Mouse (Mus musculus): Measurements from ENCODE around the gene Cacna1a. TPM values are rescaled to one million over a fixed set of nuclear protein-coding genes. Genes with fewer than 3 reads are reported as not detected.
A peak's percentile ranks its signal among the peaks of the same experiment; 100 is the strongest.

Gene Cacna1a
- polyA plus RNA-seq, 1 experiment from 2014 or later: 20.0 TPM

GRCm38 (mm10) chr8:84439813-84440212, 51.6 kb downstream of the Cacna1a start:
- Histone ChIP-seq H3K27me3 (ENCODE audit: control insufficient read depth, insufficient read depth, low read depth, low read length) (no peaks in the 10 kb centered on the region), H3K4me2 (ENCODE audit: low read length) (no peak overlapping the region), H3K4me3 (ENCODE audit: low read depth, low read length) (no peak overlapping the region), H3K4me1 (ENCODE audit: control insufficient read depth, insufficient read depth, low read length) (no peaks in the 10 kb centered on the region), H3K9me3 (replicated peaks; ENCODE audit: control insufficient read depth, low read length, poor library complexity, severe bottlenecking) (no peaks in the 10 kb centered on the region), H3K36me3 (ENCODE audit: control insufficient read depth, insufficient read depth, low read length) (no peaks in the 10 kb centered on the region; the same call in 1 of the 2 replicates), H3K9ac (ENCODE audit: low read depth, low read length) (no peak overlapping the region), H3K27ac (ENCODE audit: low read length) (no peak overlapping the region)
- WGBS: 84% methylated on average over 7 of the region's 7 CpGs
- no peak; the same call in 1 of the 2 replicates for ATAC-seq

- peak; percentile 30; the same call in 1 of the 2 replicates for ATAC-seq
- Histone ChIP-seq H3K9me3 (replicated peaks; ENCODE audit: control insufficient read depth, low read length, poor library complexity, severe bottlenecking) (no peaks in the 10 kb centered on the region), H3K27me3 (ENCODE audit: control insufficient read depth, insufficient read depth, low read depth, low read length) (no peaks in the 10 kb centered on the region), H3K9ac (ENCODE audit: low read depth, low read length) (no peak overlapping the region), H3K36me3 (ENCODE audit: control insufficient read depth, insufficient read depth, low read length) (peaks cover 3% of the 10 kb centered on the region; the same call in 1 of the 2 replicates), H3K4me1 (ENCODE audit: control insufficient read depth, insufficient read depth, low read length) (no peaks in the 10 kb centered on the region), H3K4me2 (ENCODE audit: low read length) (no peak overlapping the region), H3K4me3 (ENCODE audit: low read depth, low read length) (no peak overlapping the region), H3K27ac (ENCODE audit: low read length) (no peak overlapping the region)
- 18% methylated on average over 1 of the region's 1 CpGs for WGBS
Observed at GRCm38 (mm10) chr8:84442043-84442442, 53.8 kb downstream of the Cacna1a start.

DNA sequence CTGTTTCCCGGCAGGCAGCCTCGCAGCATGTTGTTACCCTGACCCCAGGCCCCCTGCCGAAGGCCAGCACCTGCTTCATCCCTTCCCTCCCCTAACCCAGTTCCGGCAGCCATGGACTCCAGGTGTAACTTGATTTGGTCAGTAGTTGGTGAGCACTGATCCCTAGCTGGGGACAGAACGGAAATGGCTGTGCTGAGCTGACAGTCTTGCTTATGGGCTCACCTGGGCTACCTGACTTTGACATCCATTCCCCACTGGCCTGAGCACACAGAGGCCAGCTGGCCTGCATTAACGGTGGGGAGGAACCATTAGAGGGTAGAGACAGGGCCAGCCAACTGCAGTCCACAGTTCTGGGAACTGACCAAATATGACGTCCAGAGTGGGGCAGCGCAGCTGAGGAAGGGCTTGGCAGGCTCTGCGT, 58.3 kb downstream of the Cacna1a start:
- H3K9me3 ChIP-seq (replicated peaks; ENCODE audit: control insufficient read depth, low read length, poor library complexity, severe bottlenecking): no peaks in the 10 kb centered on the region
- no peak overlapping the region for H3K4me2 ChIP-seq (ENCODE audit: low read length)
- no peak overlapping the region for H3K4me3 ChIP-seq (ENCODE audit: low read depth, low read length)
- no peaks in the 10 kb centered on the region for H3K27me3 ChIP-seq (ENCODE audit: control insufficient read depth, insufficient read depth, low read depth, low read length)
- ATAC-seq: no peak
- no peak overlapping the region for H3K9ac ChIP-seq (ENCODE audit: low read depth, low read length)
- no peak overlapping the region for H3K27ac ChIP-seq (ENCODE audit: low read length)
- 91% methylated on average over 9 of the region's 9 CpGs for WGBS
- H3K4me1 ChIP-seq (ENCODE audit: control insufficient read depth, insufficient read depth, low read length): no peaks in the 10 kb centered on the region
- peaks cover 5% of the 10 kb centered on the region; the same call in 1 of the 2 replicates for H3K36me3 ChIP-seq (ENCODE audit: control insufficient read depth, insufficient read depth, low read length)

- no peak overlapping the region for H3K4me3 ChIP-seq (ENCODE audit: low read depth, low read length)
- no peak for ATAC-seq
- no peaks in the 10 kb centered on the region for H3K27me3 ChIP-seq (ENCODE audit: control insufficient read depth, insufficient read depth, low read depth, low read length)
- H3K27ac ChIP-seq (ENCODE audit: low read length): no peak overlapping the region
- WGBS: 43% methylated on average over 6 of the region's 6 CpGs
- no peaks in the 10 kb centered on the region for H3K9me3 ChIP-seq (replicated peaks; ENCODE audit: control insufficient read depth, low read length, poor library complexity, severe bottlenecking)
- no peak overlapping the region for H3K4me2 ChIP-seq (ENCODE audit: low read length)
- H3K36me3 ChIP-seq (ENCODE audit: control insufficient read depth, insufficient read depth, low read length): no peaks in the 10 kb centered on the region
- no peaks in the 10 kb centered on the region for H3K4me1 ChIP-seq (ENCODE audit: control insufficient read depth, insufficient read depth, low read length)
- no peak overlapping the region for H3K9ac ChIP-seq (ENCODE audit: low read depth, low read length)
Observed at GRCm38 (mm10) chr8:84454532-84454931, 66.3 kb downstream of the Cacna1a start.

DNA sequence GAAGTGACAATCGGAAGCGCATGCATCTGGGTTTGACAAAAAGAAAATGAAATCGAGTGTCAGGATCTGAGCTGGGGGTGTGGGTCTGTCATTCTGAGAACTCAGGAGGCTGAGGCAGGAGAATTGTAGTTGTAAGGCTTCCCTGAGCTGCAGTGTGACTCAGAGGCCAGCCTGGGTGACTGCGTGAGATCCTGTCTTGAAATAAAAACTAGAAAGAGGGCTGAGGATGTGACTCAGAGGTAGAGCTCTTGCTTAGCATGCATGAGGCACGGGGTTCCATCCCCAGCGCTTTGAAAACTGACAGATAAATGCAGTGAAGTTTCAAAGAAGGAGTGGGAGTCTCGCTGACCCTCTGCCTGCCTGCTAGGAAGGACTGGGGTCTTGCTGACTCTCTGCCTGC, 70.6 kb downstream of the Cacna1a start:
- 59% methylated on average over 7 of the region's 7 CpGs for WGBS
- peak overlapping the region; percentile 44 for H3K27ac ChIP-seq (ENCODE audit: low read length)

DNA sequence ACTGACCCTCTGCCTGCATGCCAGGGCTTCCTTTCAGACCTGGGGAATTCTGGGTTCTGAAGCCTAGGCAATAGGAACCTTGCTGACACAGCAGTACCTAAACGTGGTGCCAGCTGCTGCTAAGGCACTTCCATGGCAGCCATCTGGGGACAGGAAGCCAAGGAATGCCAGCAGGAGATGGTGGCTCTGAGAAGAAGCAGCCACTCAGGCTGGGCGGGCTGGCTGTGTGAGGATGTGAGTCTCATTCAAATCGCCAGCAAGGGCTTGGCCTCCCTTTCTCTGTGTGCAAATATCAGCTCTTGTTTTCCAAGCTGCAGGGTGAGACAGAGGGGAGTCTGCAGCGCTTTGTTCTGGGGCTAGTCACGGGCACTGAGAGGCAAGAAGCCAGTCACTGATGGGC, 71.0 kb downstream of the Cacna1a start:
- ATAC-seq: peak; percentile 59
- H3K9ac ChIP-seq (ENCODE audit: low read depth, low read length): 0 out of 2 replicates have a peak overlapping the region, but pooled peaks have one; percentile 25
- H3K27me3 ChIP-seq (ENCODE audit: control insufficient read depth, insufficient read depth, low read depth, low read length): no peaks in the 10 kb centered on the region
- 17% methylated on average over 5 of the region's 5 CpGs for WGBS
- H3K4me2 ChIP-seq (ENCODE audit: low read length): no peak overlapping the region
- H3K27ac ChIP-seq (ENCODE audit: low read length): peak overlapping the region; percentile 44
- H3K9me3 ChIP-seq (replicated peaks; ENCODE audit: control insufficient read depth, low read length, poor library complexity, severe bottlenecking): peaks cover 8% of the 10 kb centered on the region; the same call in 1 of the 2 replicates
- no peak overlapping the region for H3K4me3 ChIP-seq (ENCODE audit: low read depth, low read length)
- peaks cover 29% of the 10 kb centered on the region for H3K36me3 ChIP-seq (ENCODE audit: control insufficient read depth, insufficient read depth, low read length)
- H3K4me1 ChIP-seq (ENCODE audit: control insufficient read depth, insufficient read depth, low read length): no peaks in the 10 kb centered on the region

More for the DNA sequence above, 70.6 kb downstream of the Cacna1a start:
- H3K4me2 ChIP-seq (ENCODE audit: low read length): no peak overlapping the region
- H3K9ac ChIP-seq (ENCODE audit: low read depth, low read length): 0 out of 2 replicates have a peak overlapping the region, but pooled peaks have one; percentile 25
- H3K4me1 ChIP-seq (ENCODE audit: control insufficient read depth, insufficient read depth, low read length): no peaks in the 10 kb centered on the region
- no peaks in the 10 kb centered on the region for H3K27me3 ChIP-seq (ENCODE audit: control insufficient read depth, insufficient read depth, low read depth, low read length)
- H3K36me3 ChIP-seq (ENCODE audit: control insufficient read depth, insufficient read depth, low read length): peaks cover 24% of the 10 kb centered on the region
- H3K9me3 ChIP-seq (replicated peaks; ENCODE audit: control insufficient read depth, low read length, poor library complexity, severe bottlenecking): peaks cover 8% of the 10 kb centered on the region; the same call in 1 of the 2 replicates
- no peak for ATAC-seq
- H3K4me3 ChIP-seq (ENCODE audit: low read depth, low read length): no peak overlapping the region

DNA sequence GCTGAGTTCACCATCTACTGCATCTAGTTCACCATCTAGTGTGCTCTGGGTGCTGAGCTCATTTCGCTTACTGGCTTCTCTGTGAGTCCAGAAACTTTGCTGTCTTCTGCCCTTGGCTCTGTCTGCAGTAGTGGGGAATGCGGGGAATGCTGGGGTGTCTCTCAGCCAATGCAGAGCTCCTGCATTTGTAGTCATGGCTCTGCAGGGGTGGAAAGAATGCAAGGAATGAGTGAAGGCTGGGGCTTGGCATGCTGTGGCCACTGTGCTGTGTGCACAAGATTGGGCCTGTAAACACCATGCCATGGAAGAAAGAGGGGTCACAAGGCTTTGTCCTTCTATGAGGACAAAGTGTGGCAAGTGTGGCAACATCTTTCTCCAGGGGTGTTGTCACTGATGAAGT, 72.5 kb downstream of the Cacna1a start:
- 75% methylated on average over 2 of the region's 2 CpGs for WGBS
- no peak overlapping the region for H3K4me2 ChIP-seq (ENCODE audit: low read length)
- no peak overlapping the region for H3K9ac ChIP-seq (ENCODE audit: low read depth, low read length)
- H3K4me1 ChIP-seq (ENCODE audit: control insufficient read depth, insufficient read depth, low read length): no peaks in the 10 kb centered on the region
- H3K27ac ChIP-seq (ENCODE audit: low read length): no peak overlapping the region
- ATAC-seq: no peak
- no peak overlapping the region for H3K4me3 ChIP-seq (ENCODE audit: low read depth, low read length)
- H3K27me3 ChIP-seq (ENCODE audit: control insufficient read depth, insufficient read depth, low read depth, low read length): no peaks in the 10 kb centered on the region
- H3K36me3 ChIP-seq (ENCODE audit: control insufficient read depth, insufficient read depth, low read length): peaks cover 31% of the 10 kb centered on the region
- H3K9me3 ChIP-seq (replicated peaks; ENCODE audit: control insufficient read depth, low read length, poor library complexity, severe bottlenecking): peaks cover 8% of the 10 kb centered on the region; the same call in 1 of the 2 replicates

DNA sequence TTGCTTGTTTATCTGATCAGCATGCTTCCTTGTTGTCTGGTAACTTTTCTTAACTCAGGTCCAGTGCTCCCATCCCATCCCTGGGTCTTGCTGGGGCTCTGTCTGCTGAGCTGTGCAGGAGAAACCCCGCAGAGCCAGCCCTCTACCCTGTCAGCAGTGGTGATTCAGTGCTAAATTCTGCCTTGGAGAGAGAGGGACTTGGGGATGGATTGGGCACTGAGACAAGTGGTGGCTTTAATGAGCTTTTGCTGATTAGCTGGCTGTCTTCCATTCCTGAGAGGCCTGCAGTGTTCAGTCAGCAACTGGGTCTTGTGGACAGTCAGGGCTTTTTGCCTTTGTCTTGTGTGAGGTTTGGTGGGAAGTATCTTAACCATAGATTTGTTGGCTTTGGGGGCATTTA, 78.7 kb downstream of the Cacna1a start:
- peak; percentile 58; the same call in 1 of the 2 replicates for ATAC-seq

DNA sequence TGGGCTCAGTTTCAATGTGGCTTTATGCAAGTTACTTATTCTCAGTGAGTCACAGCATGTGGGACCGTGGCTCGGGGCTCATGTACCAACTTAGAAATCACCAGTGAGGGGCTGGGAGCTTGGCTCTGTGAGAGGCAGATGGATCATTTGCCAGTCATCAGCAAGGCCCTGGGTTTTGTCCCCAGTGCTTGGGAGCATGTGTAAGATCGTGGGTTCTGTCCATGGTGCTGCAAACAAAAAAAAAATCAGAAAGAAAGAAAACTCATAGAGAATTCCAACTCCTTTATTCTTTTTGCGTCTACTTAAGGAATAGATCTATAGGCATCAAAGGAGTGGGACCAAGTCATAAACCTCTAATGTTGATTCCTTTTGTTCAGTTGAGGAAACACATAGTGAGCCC, 80.8 kb downstream of the Cacna1a start:
- Histone ChIP-seq H3K36me3 (ENCODE audit: control insufficient read depth, insufficient read depth, low read length) (peaks cover 4% of the 10 kb centered on the region), H3K4me1 (ENCODE audit: control insufficient read depth, insufficient read depth, low read length) (no peaks in the 10 kb centered on the region), H3K27ac (ENCODE audit: low read length) (no peak overlapping the region), H3K9ac (ENCODE audit: low read depth, low read length) (no peak overlapping the region), H3K4me2 (ENCODE audit: low read length) (no peak overlapping the region), H3K4me3 (ENCODE audit: low read depth, low read length) (no peak overlapping the region), H3K27me3 (ENCODE audit: control insufficient read depth, insufficient read depth, low read depth, low read length) (no peaks in the 10 kb centered on the region), H3K9me3 (replicated peaks; ENCODE audit: control insufficient read depth, low read length, poor library complexity, severe bottlenecking) (no peaks in the 10 kb centered on the region)
- 84% methylated on average over 4 of the region's 4 CpGs for WGBS
- ATAC-seq: no peak

More for the DNA sequence above, 78.7 kb downstream of the Cacna1a start:
- Histone ChIP-seq H3K27ac (ENCODE audit: low read length) (no peak overlapping the region), H3K36me3 (ENCODE audit: control insufficient read depth, insufficient read depth, low read length) (peaks cover 23% of the 10 kb centered on the region), H3K9ac (ENCODE audit: low read depth, low read length) (no peak overlapping the region), H3K4me3 (ENCODE audit: low read depth, low read length) (no peak overlapping the region), H3K9me3 (replicated peaks; ENCODE audit: control insufficient read depth, low read length, poor library complexity, severe bottlenecking) (peaks cover under 1% of the 10 kb centered on the region; the same call in 1 of the 2 replicates), H3K27me3 (ENCODE audit: control insufficient read depth, insufficient read depth, low read depth, low read length) (no peaks in the 10 kb centered on the region), H3K4me1 (ENCODE audit: control insufficient read depth, insufficient read depth, low read length) (no peaks in the 10 kb centered on the region), H3K4me2 (ENCODE audit: low read length) (no peak overlapping the region)
- whole genome bisulfite sequencing: 50% methylated on average over 1 of the region's 1 CpGs
